Mouse (Mus musculus): ENCODE results near the gene Lhcgr.

- TF ChIP-seq POLR2A (IDR thresholded peaks at IDR 0.05; ENCODE audit: extremely low read depth, insufficient read depth, low read length), result no peak
- no peak for TF ChIP-seq CTCF (IDR thresholded peaks at IDR 0.05; ENCODE audit: low read depth, low read length)
Measured at GRCm38 (mm10) chr17:88758003-88758437, 33.8 kb downstream of the Lhcgr start.

Measured in liver, adult 2 months (tissue).